Mouse (Mus musculus) Patski (cell line): ENCODE results near the gene Ano10. TPM values are rescaled to one million over a fixed set of nuclear protein-coding genes. Genes with fewer than 3 reads are reported as not detected.
A peak's percentile ranks its signal among the peaks of the same experiment; 100 is the strongest.
"Not testable (repeated sequence)": the region's sequence is repeated elsewhere in the genome, so short reads cannot be mapped to it uniquely, and the experiment has no call there.

Source experiments
- ATAC-seq: fragments of 100-300 bp; one replicate; pipeline ENCODE4 v1.8.0; 2021
- CTCF ChIA-PET: fragments of 350-600 bp; sonication (Branson Sonifier 250); formaldehyde crosslinking; loops from one replicate; lab custom pipeline; 2022; ENCODE audit warnings: inconsistent platforms; lab: Charles Lee
- POLR2A ChIA-PET: fragments of 350-600 bp; sonication (Branson Sonifier 250); formaldehyde crosslinking; loops from one replicate; lab custom pipeline; 2022; ENCODE audit warnings: antibody characterized with exemption, inconsistent platforms; lab: Charles Lee
- DNase-seq: peaks from one replicate; pipeline ENCODE4 v3.0.0-alpha.2; 2011; ENCODE audit warnings: low read depth, low spot score
- H3K27me3 ChIP-seq: fragments of 371-371 bp; one replicate; pipeline ENCODE4 v1.5.1; 2021
- CTCF ChIP-seq: fragments of 100-300 bp; IDR thresholded peaks from one replicate; pipeline ENCODE4 v1.5.1; 2021
- in situ Hi-C: fragments of 300-500 bp; cut with MboI; formaldehyde crosslinking; loops from 3 replicates; pipeline ENCODE4 v1.11.1; 2018; ENCODE audit warnings: low pct_unique_long_range_greater_than_20kb, mixed read lengths
- polyA plus RNA-seq: library from polyadenylated mRNA; unstranded; gene quantifications from one replicate; pipeline ENCODE4 v1.2.3, GENCODE M21; 2021

Gene Ano10
- polyA plus RNA-seq, 1 experiment from 2014 or later = 62.6 TPM

GRCm38 (mm10) chr9:122173405-122174233, 120.6 kb downstream of the Ano10 start:
- in situ Hi-C loops = no loop called here
- POLR2A ChIA-PET = no interaction called here
- no peak for DNase-seq
- TF ChIP-seq CTCF = no peak
- ATAC-seq = no peak
- no peaks in the 10 kb centered on the region for H3K27me3 ChIP-seq
- CTCF ChIA-PET = no interaction called here

- no peaks in the 10 kb centered on the region for H3K27me3 ChIP-seq
- DNase-seq (no peak), ATAC-seq (no peak)
- ChIA-PET POLR2A (no interaction called here), CTCF (no interaction called here)
- no peak for TF ChIP-seq CTCF
- in situ Hi-C loops = no loop called here
Observed at GRCm38 (mm10) chr9:122172612-122173186, 121.5 kb downstream of the Ano10 start.

GRCm38 (mm10) chr9:122169901-122170300, 124.3 kb downstream of the Ano10 start:
- no peak for ATAC-seq
- CTCF ChIA-PET = interaction anchor here (1.2 kb wide), 1 partner anchor 15 kb away, joined by 3 read pairs; no protein-coding TSS in a partner anchor
- TF ChIP-seq CTCF = no peak
- DNase-seq = no peak
- in situ Hi-C loops = no loop called here
- no peaks in the 10 kb centered on the region for H3K27me3 ChIP-seq
- POLR2A ChIA-PET = interaction anchor here (1.0 kb wide), 1 partner anchor 141 kb away, joined by 3 read pairs; no protein-coding TSS in a partner anchor

DNA sequence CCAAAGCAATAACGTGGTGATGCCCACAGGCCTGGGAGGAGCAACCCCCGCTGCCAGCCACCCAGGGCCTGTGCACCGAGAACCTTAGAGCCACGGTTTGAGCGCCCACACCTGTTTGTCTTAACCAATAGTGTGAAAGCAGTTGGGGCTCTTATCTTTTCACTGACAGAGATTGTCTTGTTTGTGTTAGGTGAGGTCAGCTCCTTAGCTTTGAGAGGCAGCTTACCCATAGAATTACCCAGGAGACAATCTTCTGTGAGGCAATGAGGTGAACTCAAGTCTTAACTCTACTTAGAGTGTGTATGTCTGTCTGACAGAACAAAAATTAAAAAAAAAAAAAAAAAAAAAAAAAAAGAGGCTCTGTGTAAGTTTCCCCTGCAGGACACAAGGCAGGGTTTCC, 126.5 kb downstream of the Ano10 start:
- H3K27me3 ChIP-seq, ATAC-seq, CTCF ChIA-PET, in situ Hi-C loops, DNase-seq: not testable (repeated sequence)
- POLR2A ChIA-PET = interaction anchor here (0.7 kb wide), 1 partner anchor 137 kb away, joined by 3 read pairs; no protein-coding TSS in a partner anchor

DNA sequence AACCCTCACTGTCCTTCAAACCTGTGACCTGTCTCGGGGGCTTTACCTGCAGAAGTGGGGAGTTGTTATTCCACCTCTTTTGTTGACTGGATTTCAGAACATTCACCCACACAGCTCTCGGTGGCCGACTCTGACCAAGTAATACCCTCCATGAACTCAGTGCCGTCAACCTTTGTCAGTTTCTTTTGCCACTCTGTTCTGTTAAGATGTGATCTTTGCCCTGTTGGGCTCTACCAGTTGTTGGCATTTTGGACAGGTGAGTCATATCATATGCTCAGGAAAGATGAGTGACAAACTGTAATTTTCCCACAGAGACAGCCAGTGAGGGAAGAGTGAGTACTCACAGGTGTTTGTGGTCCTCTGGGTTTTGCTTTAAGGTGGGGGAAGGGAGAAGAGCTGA, 129.7 kb downstream of the Ano10 start:
- H3K27me3 ChIP-seq = no peaks in the 10 kb centered on the region
- in situ Hi-C loops = no loop called here
- no peak for ATAC-seq
- ChIA-PET POLR2A (no interaction called here), CTCF (no interaction called here)
- TF ChIP-seq CTCF = no peak
- no peak for DNase-seq

DNA sequence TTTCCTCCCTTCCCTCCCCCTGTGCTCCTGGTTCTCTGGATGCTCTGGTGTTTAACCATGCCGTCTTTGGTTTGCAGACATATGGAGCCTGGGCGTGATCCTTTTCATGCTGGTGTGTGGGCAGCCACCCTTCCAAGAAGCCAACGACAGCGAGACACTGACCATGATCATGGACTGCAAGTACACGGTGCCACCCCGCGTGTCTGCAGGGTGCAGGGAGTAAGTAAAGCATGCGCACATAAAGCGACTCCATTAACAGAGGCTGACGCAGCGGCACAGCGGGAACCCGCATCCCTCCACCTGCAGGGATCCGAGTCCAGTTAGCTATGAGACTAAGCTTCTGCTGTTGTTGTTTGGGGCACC, 137.2 kb downstream of the Ano10 start:
- no peaks in the 10 kb centered on the region for H3K27me3 ChIP-seq
- ATAC-seq (no peak), DNase-seq (no peak)
- CTCF ChIA-PET = interaction anchor here (0.9 to 1.6 kb wide), 2 partner anchors 10 to 37 kb away, joined by 4 read pairs; no protein-coding TSS in a partner anchor
- POLR2A ChIA-PET = no interaction called here
- no peak for TF ChIP-seq CTCF
- in situ Hi-C loops = no loop called here

DNA sequence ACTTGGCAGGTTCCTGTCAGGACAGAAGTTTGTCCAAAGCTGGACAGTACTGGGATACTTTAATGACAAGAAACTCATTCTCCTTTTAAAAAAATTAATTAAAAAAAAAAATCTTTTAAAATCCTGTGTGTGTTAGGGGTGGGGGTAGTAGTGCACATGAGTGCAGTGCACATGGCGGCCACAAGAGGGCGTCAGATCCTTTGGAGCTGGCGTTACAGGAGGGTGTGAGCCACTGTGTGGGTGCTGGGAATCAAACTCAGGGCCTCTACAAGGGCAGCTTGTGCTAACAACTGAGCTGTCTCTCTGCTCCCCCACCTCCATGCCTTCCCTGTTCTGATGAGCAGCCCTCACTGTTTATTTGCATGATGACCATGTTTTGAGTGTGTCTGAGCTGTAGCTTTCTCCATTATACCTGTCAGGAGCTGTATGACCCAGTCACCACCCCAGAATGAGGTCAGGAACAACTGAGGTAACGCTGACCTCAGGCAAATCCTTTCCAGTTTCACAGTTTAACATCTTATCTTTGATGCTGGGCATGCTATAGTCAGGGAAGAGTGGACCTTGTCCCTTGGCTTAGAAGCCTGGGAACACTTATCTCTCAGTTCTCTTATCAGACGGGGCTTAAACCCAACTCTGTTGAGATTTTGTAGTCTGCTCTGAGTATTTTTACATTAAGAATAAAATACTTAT, 137.7 kb downstream of the Ano10 start:
- peak; percentile 59 for TF ChIP-seq CTCF
- in situ Hi-C loops = no loop called here
- no peak for DNase-seq

DNA sequence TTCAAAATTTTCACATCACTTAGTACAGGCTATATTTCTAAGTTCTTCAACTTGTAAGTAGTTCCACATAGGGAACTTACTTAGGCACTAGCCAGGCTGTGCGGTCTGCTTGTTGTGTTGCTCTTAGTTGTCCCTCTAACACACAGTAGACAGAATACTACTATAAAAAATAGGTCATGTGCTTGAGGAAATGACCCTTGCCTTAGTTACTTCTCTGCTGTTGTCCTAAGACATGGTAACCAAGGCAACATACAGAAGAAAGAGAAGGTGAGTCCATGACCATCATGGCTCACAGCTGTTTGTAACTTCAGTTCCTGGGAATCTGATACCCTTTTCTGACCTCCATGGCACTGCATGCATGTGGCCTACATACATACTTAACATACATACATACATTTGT, 139.0 kb downstream of the Ano10 start:
- TF ChIP-seq CTCF = no peak
- DNase-seq (no peak), ATAC-seq (no peak)
- ChIA-PET POLR2A (no interaction called here), CTCF (interaction anchor here (1.5 kb wide), 1 partner anchor 20 kb away, joined by 3 read pairs; no protein-coding TSS in a partner anchor)
- H3K27me3 ChIP-seq = no peaks in the 10 kb centered on the region
- in situ Hi-C loops = no loop called here

More for the DNA sequence above, 137.7 kb downstream of the Ano10 start:
- no peaks in the 10 kb centered on the region for H3K27me3 ChIP-seq
- ChIA-PET POLR2A (no interaction called here), CTCF (interaction anchor here (1.6 kb wide), 1 partner anchor 37 kb away, joined by 4 read pairs; no protein-coding TSS in a partner anchor)
- ATAC-seq = no peak

- no peaks in the 10 kb centered on the region for H3K27me3 ChIP-seq
- ATAC-seq (no peak), DNase-seq (no peak)
- ChIA-PET POLR2A (no interaction called here), CTCF (interaction anchor here (1.4 kb wide), 1 partner anchor 139 kb away, joined by 6 read pairs; no protein-coding TSS in a partner anchor)
- no peak for TF ChIP-seq CTCF
- in situ Hi-C loops = no loop called here
Observed at GRCm38 (mm10) chr9:122153436-122153835, 140.8 kb downstream of the Ano10 start.

- CTCF ChIA-PET = no interaction called here
- DNase-seq (no peak), ATAC-seq (no peak)
- in situ Hi-C loops = no loop called here
- POLR2A ChIA-PET = no interaction called here
- no peaks in the 10 kb centered on the region for H3K27me3 ChIP-seq
- TF ChIP-seq CTCF = no peak
Observed at GRCm38 (mm10) chr9:122152501-122152900, 141.7 kb downstream of the Ano10 start.
